Mouse (Mus musculus) MEL (cell line): ENCODE measurements around the gene Nudt19. TPM values are rescaled to one million over a fixed set of nuclear protein-coding genes. Genes with fewer than 3 reads are reported as not detected.
A peak's percentile ranks its signal among the peaks of the same experiment; 100 is the strongest.

Experiments
- DNase-seq: peaks from one replicate; pipeline ENCODE4 v3.0.0; 2011; ENCODE audit warnings: low read depth, low spot score
- H3K27ac ChIP-seq: 2 replicates; pipeline ENCODE4 v1.5.1; 2012; ENCODE audit warnings: low read depth, mild to moderate bottlenecking, control low read depth, low read length, moderate library complexity; ENCODE audit not compliant: control insufficient read depth
- H3K27me3 ChIP-seq, 2 experiments: fragments of 150-350 bp in 1 of 2; sonication (generic) in 1 of 2; 2 replicates each; pipeline ENCODE4 v1.6.1; 2012; ENCODE audit warnings: low read length in 2 of 2, mild to moderate bottlenecking in 2 of 2, improper control_type of control experiment in 1 of 2, moderate library complexity in 1 of 2; ENCODE audit not compliant: insufficient read depth in 2 of 2, control insufficient read depth in 1 of 2
- H3K36me3 ChIP-seq, 2 experiments: 2 replicates each; pipeline ENCODE4 v1.6.1; 2012 to 2014; ENCODE audit warnings: low read length in 2 of 2, improper control_type of control experiment in 1 of 2, inconsistent platforms in 1 of 2, mild to moderate bottlenecking in 1 of 2; ENCODE audit not compliant: insufficient read depth in 2 of 2, control insufficient read depth in 1 of 2
- H3K4me1 ChIP-seq, 2 experiments: fragments of 150-350 bp in 1 of 2; sonication (generic) in 1 of 2; 2 replicates each; pipeline ENCODE4 v1.6.1; 2012; ENCODE audit warnings: low read length in 2 of 2, improper control_type of control experiment in 1 of 2, mild to moderate bottlenecking in 1 of 2; ENCODE audit not compliant: insufficient read depth in 2 of 2, control insufficient read depth in 1 of 2
- H3K4me3 ChIP-seq, 2 experiments: fragments of 150-350 bp in 1 of 2; sonication (generic) in 1 of 2; 2 replicates each; pipeline ENCODE4 v1.5.1; 2012; ENCODE audit warnings: low read depth in 2 of 2, low read length in 2 of 2, mild to moderate bottlenecking in 2 of 2, moderate library complexity in 2 of 2, control low read depth in 1 of 2, improper control_type of control experiment in 1 of 2; ENCODE audit not compliant: control insufficient read depth in 1 of 2, insufficient read depth in 1 of 2
- H3K79me2 ChIP-seq: 2 replicates; pipeline ENCODE4 v1.6.1; 2012; ENCODE audit warnings: mild to moderate bottlenecking, low read length, moderate library complexity; ENCODE audit not compliant: control insufficient read depth, poor library complexity, insufficient read depth
- H3K9ac ChIP-seq: 2 replicates; pipeline ENCODE4 v1.6.1; 2012; ENCODE audit warnings: low read depth, mild to moderate bottlenecking, control low read depth, low read length, moderate library complexity; ENCODE audit not compliant: control insufficient read depth, poor library complexity, severe bottlenecking
- H3K9me3 ChIP-seq: fragments of 150-350 bp; sonication (generic); replicated peaks from 2 replicates; pipeline ENCODE4 v1.6.1; 2012; ENCODE audit warnings: mild to moderate bottlenecking, low read length, improper control_type of control experiment, moderate library complexity; ENCODE audit not compliant: insufficient read depth
- CHD1 ChIP-seq: IDR thresholded peaks from 2 replicates; pipeline ENCODE4 v1.6.1; 2012; ENCODE audit warnings: low read depth, mild to moderate bottlenecking, inconsistent platforms, low read length, improper control_type of control experiment
- CTCF ChIP-seq, 3 experiments: IDR thresholded peaks in 2 of 3; conservative IDR thresholded peaks in 1 of 3; 2 replicates each; pipeline ENCODE4 v1.5.1; 2011 to 2012; ENCODE audit warnings: low read length in 3 of 3, low read depth in 2 of 3, mild to moderate bottlenecking in 2 of 3, improper control_type of control experiment in 1 of 3, inconsistent platforms in 1 of 3, mixed read lengths in 1 of 3, moderate library complexity in 1 of 3; ENCODE audit not compliant: control insufficient read depth in 1 of 3, insufficient read depth in 1 of 3, poor library complexity in 1 of 3, severe bottlenecking in 1 of 3
- E2F4 ChIP-seq: IDR thresholded peaks from 2 replicates; pipeline ENCODE4 v1.6.1; 2011; ENCODE audit warnings: low read depth, low read length, improper control_type of control experiment, borderline replicate concordance
- GABPA ChIP-seq: IDR thresholded peaks from 2 replicates; pipeline ENCODE4 v1.6.1; 2012; ENCODE audit warnings: low read depth, mild to moderate bottlenecking, inconsistent platforms, low read length, improper control_type of control experiment, moderate library complexity
- MYB ChIP-seq: IDR thresholded peaks from 2 replicates; pipeline ENCODE4 v1.6.1; 2011; ENCODE audit warnings: mild to moderate bottlenecking, low read depth, low read length, improper control_type of control experiment
- NRF1 ChIP-seq: IDR thresholded peaks from 2 replicates; pipeline ENCODE4 v1.6.1; 2014; ENCODE audit warnings: low read depth, mild to moderate bottlenecking, inconsistent platforms, low read length, improper control_type of control experiment, moderate library complexity; ENCODE audit not compliant: poor library complexity, insufficient read depth, severe bottlenecking
- POLR2AphosphoS5 ChIP-seq: IDR thresholded peaks from 2 replicates; pipeline ENCODE4 v1.6.1; 2012; ENCODE audit warnings: low read depth, borderline replicate concordance, mild to moderate bottlenecking, inconsistent platforms, low read length, moderate library complexity, mixed read lengths
- TCF12 ChIP-seq: IDR thresholded peaks from 2 replicates; pipeline ENCODE4 v1.6.1; 2014; ENCODE audit warnings: low read depth, mild to moderate bottlenecking, inconsistent platforms, low read length, improper control_type of control experiment, moderate library complexity
- USF1 ChIP-seq: IDR thresholded peaks from 2 replicates; pipeline ENCODE4 v1.6.1; 2014; ENCODE audit warnings: low read depth, mild to moderate bottlenecking, inconsistent platforms, low read length, improper control_type of control experiment, moderate library complexity
- ZKSCAN1 ChIP-seq: IDR thresholded peaks from 2 replicates; pipeline ENCODE4 v1.6.1; 2012; ENCODE audit warnings: low read depth, mild to moderate bottlenecking, inconsistent platforms, low read length, improper control_type of control experiment, moderate library complexity
- ZMIZ1 ChIP-seq: IDR thresholded peaks from 2 replicates; pipeline ENCODE4 v1.6.1; 2012; ENCODE audit warnings: low read depth, mild to moderate bottlenecking, inconsistent platforms, low read length, improper control_type of control experiment, moderate library complexity
- polyA plus RNA-seq, 2 experiments: library from polyadenylated mRNA; stranded (reverse) in 1 of 2; unstranded in 1 of 2; fragments of >175 nt in 1 of 2; fragments of >200 nt in 1 of 2; gene quantifications; 2 replicates each; pipeline versions ENCODE4 v1.2.1 to v1.2.4; 2012; ENCODE audit warnings: low replicate concordance in 2 of 2, low read depth in 1 of 2; ENCODE audit not compliant: insufficient read length in 2 of 2, insufficient read depth in 1 of 2, missing spikeins in 1 of 2
- total RNA-seq: library from RNA; depleted of rRNA; stranded (reverse); fragments of 300-350 nt; gene quantifications from 2 replicates; pipeline ENCODE4 v1.2.3, GENCODE M21; 2012

The Nudt19 gene
- total and polyA plus RNA-seq, 3 experiments: 67.6 to 631 (median 89.1) TPM

GRCm38 (mm10) chr7:35588680-35589428 is 32.8 kb upstream of the Nudt19 start (continued):
- TF ChIP-seq CTCF (IDR thresholded peaks at IDR 0.05 in 2 of 3, conservative IDR thresholded peaks at IDR 0.05 in 1 of 3; ENCODE audit: control insufficient read depth in 1 of 3, insufficient read depth in 1 of 3, low read depth in 2 of 3, low read length in 3 of 3, poor library complexity in 1 of 3, severe bottlenecking in 1 of 3): no peak
- no peak for TF ChIP-seq ZMIZ1
- no peak for TF ChIP-seq CHD1

GRCm38 (mm10) chr7:35587728-35588127 is 31.6 kb upstream of the Nudt19 start:
- no peak for DNase-seq
- H3K27ac ChIP-seq: peak overlapping the region; percentile 96
- H3K4me3 ChIP-seq: peak overlapping the region; percentile 38 to 47
- H3K36me3 ChIP-seq: peaks cover 0 to 23% of the 10 kb centered on the region in 2 experiments; a peak in 2 of 4 replicates
- no peak for TF ChIP-seq USF1
- TF ChIP-seq ZKSCAN1: no peak
- no peak for TF ChIP-seq MYB
- no peak for TF ChIP-seq GABPA
- TF ChIP-seq TCF12: no peak
- no peak for TF ChIP-seq POLR2AphosphoS5
- no peak for TF ChIP-seq NRF1
- peaks cover 31% of the 10 kb centered on the region for H3K79me2 ChIP-seq
- H3K9ac ChIP-seq: peak overlapping the region; percentile 32
- H3K27me3 ChIP-seq: no peaks in the 10 kb centered on the region
- H3K9me3 ChIP-seq: no peaks in the 10 kb centered on the region
- H3K4me1 ChIP-seq: peaks cover 12 to 27% of the 10 kb centered on the region in 2 experiments

GRCm38 (mm10) chr7:35586906-35587445 is 30.9 kb upstream of the Nudt19 start:
- Histone ChIP-seq H3K9me3 (no peaks in the 10 kb centered on the region), H3K27me3 (no peaks in the 10 kb centered on the region), H3K9ac (peak overlapping the region; percentile 95), H3K79me2 (peaks cover 31% of the 10 kb centered on the region), H3K27ac (peak overlapping the region; percentile 78), H3K36me3 (peaks cover 0 to 23% of the 10 kb centered on the region in 2 experiments; a peak in 2 of 4 replicates), H3K4me1 (peaks cover 12 to 27% of the 10 kb centered on the region in 2 experiments), H3K4me3 (peak overlapping the region; percentile 69 to 92)
- no peak for DNase-seq
- TF ChIP-seq E2F4 (no peak), ZKSCAN1 (peak; percentile 96)
